Comparison of ENCODE assay signal across 9 mouse cellular contexts in genomic region chr1:154076684-154077475, GRCm38 (mm10).
DNase-seq lines count a peak whose midpoint lies in the region; ATAC-seq and TF ChIP-seq lines count a peak whose summit lies in the region.
"Had no signal": no experiment of that assay in that cellular context is flagged by ENCODE, and none has a peak within 500 bp of the region (broad histone marks: within the 10 kb centered on the region; RNA-seq: fewer than 3 reads in every experiment).

No protein-coding gene starts in this region.

- WGBS in kidney, adult 2 months: 67% methylated on average over 10 of the region's 10 CpGs
- 56% methylated on average over 10 of the region's 10 CpGs for WGBS in embryonic facial prominence, embryonic 14.5 days
- WGBS in forebrain, embryonic 13.5 days: 80% methylated on average over 10 of the region's 10 CpGs

- peak; percentile 24 for DNase-seq in adrenal gland, adult 8-10 months
- DNase-seq in adrenal gland, adult 18-20 months (ENCODE audit: low spot score in 2 of 2): no peak
- DNase-seq in kidney, adult 2 months: peak; percentile 45
- DNase-seq in kidney, postnatal 4 days: no peak
- DNase-seq in 416B (ENCODE audit: low read depth): peak; percentile 23
- peak; percentile 67 for DNase-seq in embryonic facial prominence, embryonic 14.5 days (ENCODE audit: low spot score)
- DNase-seq in layer of hippocampus, adult 9-10 months (ENCODE audit: low spot score): no peak

- no peaks in the 10 kb centered on the region for H3K27me3 ChIP-seq in kidney, adult 2 months (replicated peaks; ENCODE audit: control insufficient read depth, insufficient read depth, low read length)
- H3K27me3 ChIP-seq in embryonic facial prominence, embryonic 14.5 days (replicated peaks; ENCODE audit: control insufficient read depth, insufficient read depth, low read length): no peaks in the 10 kb centered on the region
- H3K27me3 ChIP-seq in forebrain, embryonic 13.5 days: no peaks in the 10 kb centered on the region

- no peak overlapping the region for H3K4me3 ChIP-seq in kidney, adult 2 months (ENCODE audit: insufficient read depth, low read depth, low read length)
- H3K4me3 ChIP-seq in embryonic facial prominence, embryonic 14.5 days (ENCODE audit: low read depth, low read length): no peak overlapping the region
- no peak overlapping the region for H3K4me3 ChIP-seq in forebrain, embryonic 13.5 days

- H3K9me3 ChIP-seq in embryonic facial prominence, embryonic 14.5 days (ENCODE audit: control insufficient read depth, low read length): no peaks in the 10 kb centered on the region
- no peaks in the 10 kb centered on the region for H3K9me3 ChIP-seq in forebrain, embryonic 13.5 days (replicated peaks)

- ATAC-seq in embryonic facial prominence, embryonic 14.5 days (ENCODE audit: low read depth): peak; percentile 60; the same call in 1 of the 2 replicates
- no peak for ATAC-seq in forebrain, embryonic 13.5 days
- ATAC-seq: midbrain, embryonic 16.5 days had no signal

- no peak for TF ChIP-seq POLR2A in kidney, adult 2 months (IDR thresholded peaks at IDR 0.05; ENCODE audit: low read depth, low read length)

- peaks cover 2% of the 10 kb centered on the region; the same call in 1 of the 2 replicates for H3K4me1 ChIP-seq in kidney, adult 2 months (ENCODE audit: control insufficient read depth, insufficient read depth, low read length)
- no peaks in the 10 kb centered on the region for H3K4me1 ChIP-seq in embryonic facial prominence, embryonic 14.5 days (ENCODE audit: control insufficient read depth, insufficient read depth, low read length)
- no peaks in the 10 kb centered on the region for H3K4me1 ChIP-seq in forebrain, embryonic 13.5 days

- H3K36me3 ChIP-seq in kidney, adult 2 months (ENCODE audit: control insufficient read depth, insufficient read depth, low read length): no peaks in the 10 kb centered on the region
- H3K36me3 ChIP-seq in embryonic facial prominence, embryonic 14.5 days (ENCODE audit: control insufficient read depth, insufficient read depth, low read length): no peaks in the 10 kb centered on the region
- H3K36me3 ChIP-seq in forebrain, embryonic 13.5 days (ENCODE audit: poor library complexity, severe bottlenecking): no peaks in the 10 kb centered on the region

- no peak for TF ChIP-seq CTCF in kidney, adult 2 months (conservative IDR thresholded peaks at IDR 0.05; ENCODE audit: insufficient read depth, insufficient read length, low read depth, low read length)

- no peak overlapping the region for H3K9ac ChIP-seq in embryonic facial prominence, embryonic 14.5 days (ENCODE audit: low read depth, low read length)
- H3K9ac ChIP-seq in forebrain, embryonic 13.5 days: no peak overlapping the region

- H3K4me2 ChIP-seq in embryonic facial prominence, embryonic 14.5 days (ENCODE audit: low read depth, low read length): no peak overlapping the region
- H3K4me2 ChIP-seq in forebrain, embryonic 13.5 days: no peak overlapping the region

- no peak overlapping the region for H3K27ac ChIP-seq in kidney, adult 2 months (ENCODE audit: insufficient read depth, low read depth, low read length)
- no peak overlapping the region for H3K27ac ChIP-seq in embryonic facial prominence, embryonic 14.5 days (replicated peaks; ENCODE audit: low read depth, low read length)
- no peak overlapping the region for H3K27ac ChIP-seq in forebrain, embryonic 13.5 days

Comparison
In these comparisons a context has a peak if more than half of its experiments do, and no peak if none do; other contexts are left out.
1. DNase-seq: peak in adrenal gland, adult 8-10 months (single experiment), kidney, adult 2 months (single experiment), 416B (single experiment) and embryonic facial prominence, embryonic 14.5 days (single experiment); none in adrenal gland, adult 18-20 months (0 of 2), kidney, postnatal 4 days (0 of 2) and layer of hippocampus, adult 9-10 months (single experiment).